Mouse (Mus musculus) effector memory CD4-positive, alpha-beta T cell, adult 5 months (primary cell): ENCODE data around the gene Fosb. TPM values are rescaled to one million over a fixed set of nuclear protein-coding genes. Genes with fewer than 3 reads are reported as not detected.

Source experiments
- polyA plus RNA-seq: library from polyadenylated mRNA; unstranded; fragments of 100-300 nt; shearing (Covaris generic); gene quantifications from one replicate; pipeline ENCODE4 v1.2.1, GENCODE M21; 2017

The Fosb gene
- 65.7 TPM for polyA plus RNA-seq

GRCm38 (mm10) chr7:19309884-19310641, at the start of gene Fosb:
Fosb (minus strand) TSS chr7:19310051.

GRCm38 (mm10) chr7:19359299-19359891, 49.5 kb upstream of the Fosb start, which contains the start of the genes Cd3eap and Ppp1r13l:
Cd3eap (minus strand) TSS chr7:19359483.
Ppp1r13l (plus strand) TSS chr7:19359749.

GRCm38 (mm10) chr7:19344237-19344847, 34.5 kb upstream of the Fosb start, which contains the start of gene Ercc1:
Ercc1 (plus strand) TSS chr7:19344778.

GRCm38 (mm10) chr7:19282385-19282784, 27.5 kb downstream of the Fosb start, which contains the start of gene Rtn2:
Rtn2 (plus strand) TSS chr7:19282624.

GRCm38 (mm10) chr7:19279581-19280114, 30.2 kb downstream of the Fosb start, which contains the start of gene Ppm1n:
Ppm1n (minus strand) TSS chr7:19280064.

GRCm38 (mm10) chr7:19271238-19272172, 38.3 kb downstream of the Fosb start, which contains the start of gene Vasp:
Vasp (minus strand) TSS chr7:19271817.

Other genes with a start within 250 kb of the Fosb start
- 0.61 TPM for gene Dmwd, start 233.8 kb downstream of the Fosb start, polyA plus RNA-seq
- 0.69 TPM for gene Dmpk, start 226.2 kb downstream of the Fosb start, polyA plus RNA-seq
- 0.20 TPM for gene Six5, start 215.5 kb downstream of the Fosb start, polyA plus RNA-seq
- gene Gm4969, start 191.7 kb downstream of the Fosb start, polyA plus RNA-seq = not detected
- 11.3 TPM for gene Fbxo46, start 190.2 kb downstream of the Fosb start, polyA plus RNA-seq
- 12.8 TPM for gene Qpctl, start 160.8 kb downstream of the Fosb start, polyA plus RNA-seq
- 30.8 TPM for gene Snrpd2, start 160.3 kb downstream of the Fosb start, polyA plus RNA-seq
- not detected for gene Gipr, start 143.9 kb downstream of the Fosb start, polyA plus RNA-seq
- 16.7 TPM for gene Eml2, start 133.6 kb downstream of the Fosb start, polyA plus RNA-seq
- gene Gpr4, start 97.5 kb downstream of the Fosb start, polyA plus RNA-seq = 0.12 TPM
- 95.5 TPM for gene Opa3, start 81.7 kb downstream of the Fosb start, polyA plus RNA-seq
- gene Vasp, start 38.2 kb downstream of the Fosb start, polyA plus RNA-seq = 224 TPM
- 0.97 TPM for gene Ppm1n, start 30.0 kb downstream of the Fosb start, polyA plus RNA-seq
- gene Rtn2, start 27.4 kb downstream of the Fosb start, polyA plus RNA-seq = 0.14 TPM
- gene Ercc1, start 34.7 kb upstream of the Fosb start, polyA plus RNA-seq = 68.8 TPM
- 5.2 TPM for gene Cd3eap, start 49.4 kb upstream of the Fosb start, polyA plus RNA-seq
- 1.9 TPM for gene Ppp1r13l, start 49.7 kb upstream of the Fosb start, polyA plus RNA-seq
- gene Ercc2, start 72.0 kb upstream of the Fosb start, polyA plus RNA-seq = 7.5 TPM
- gene Klc3, start 94.1 kb upstream of the Fosb start, polyA plus RNA-seq = 6.9 TPM
- gene Ckm, start 94.7 kb upstream of the Fosb start, polyA plus RNA-seq = not detected
- gene Mark4, start 148.8 kb upstream of the Fosb start, polyA plus RNA-seq = 6.2 TPM
- gene Exoc3l2, start 153.3 kb upstream of the Fosb start, polyA plus RNA-seq = not detected
- gene Bloc1s3, start 198.3 kb upstream of the Fosb start, polyA plus RNA-seq = 4.3 TPM
- 43.9 TPM for gene Trappc6a, start 198.3 kb upstream of the Fosb start, polyA plus RNA-seq
- gene Nkpd1, start 207.8 kb upstream of the Fosb start, polyA plus RNA-seq = not detected